Mouse (Mus musculus) left cerebral cortex, adult 8-10 months (tissue): Measurements from ENCODE around the gene Igf2. TPM values are rescaled to one million over a fixed set of nuclear protein-coding genes. Genes with fewer than 3 reads are reported as not detected.

Source experiments
- DNase-seq, 2 experiments: peaks; one replicate each; pipeline ENCODE4 v3.0.0; 2022; ENCODE audit warnings: low spot score in 2 of 2
- total RNA-seq, 4 experiments: library from RNA; stranded (reverse); gene quantifications; 2 replicates each; pipeline ENCODE4 v1.2.4; 2022

The Igf2 gene
- total RNA-seq: 10 to 100 TPM; 82.1 to 99.4 (median 88.8) TPM

- no peak for DNase-seq
Observed at GRCm38 (mm10) chr7:142666659-142667058, at the start of gene Igf2. Gene Igf2 (minus strand): TSS chr7:142666816.

- DNase-seq: no peak
Observed at GRCm38 (mm10) chr7:142714783-142715498, 48.3 kb upstream of the Igf2 start.

- DNase-seq: no peak
Observed at GRCm38 (mm10) chr7:142706873-142707272, 40.3 kb upstream of the Igf2 start.

- no peak for DNase-seq
Observed at GRCm38 (mm10) chr7:142699334-142699860, 32.8 kb upstream of the Igf2 start.

- no peak for DNase-seq
Observed at GRCm38 (mm10) chr7:142678611-142679010, 12.0 kb upstream of the Igf2 start.

DNA sequence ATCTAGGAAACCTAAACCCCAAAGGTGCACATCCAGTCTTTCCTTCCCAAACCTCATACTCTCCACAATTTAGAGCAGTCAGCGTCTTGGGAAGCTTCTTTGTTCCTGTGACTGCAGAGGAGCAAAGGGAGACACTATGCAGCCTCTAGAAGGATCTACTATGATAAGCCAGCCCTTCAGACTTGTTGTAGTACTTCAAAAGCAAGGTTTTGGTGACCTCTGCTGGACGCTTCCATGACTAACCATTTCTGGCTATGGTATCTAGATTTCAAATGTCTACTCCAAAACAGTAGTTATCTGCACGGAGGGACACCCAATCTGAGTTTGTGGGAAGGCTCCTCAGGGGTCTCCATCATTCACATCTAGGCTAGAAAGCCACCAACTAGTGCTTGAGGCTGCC lies 9.0 kb upstream of the Igf2 start:
- DNase-seq: peak in 1 of 2 experiments; percentile 29

GRCm38 (mm10) chr7:142675141-142675540 lies 8.5 kb upstream of the Igf2 start:
- no peak for DNase-seq

GRCm38 (mm10) chr7:142672120-142672519 lies 5.5 kb upstream of the Igf2 start:
- peak in 1 of 2 experiments; percentile 49 for DNase-seq

GRCm38 (mm10) chr7:142671067-142671466 lies 4.5 kb upstream of the Igf2 start:
- no peak for DNase-seq

GRCm38 (mm10) chr7:142669751-142670625 lies 3.4 kb upstream of the Igf2 start, which contains the start of gene Gm49394:
Gene Gm49394 (minus strand): TSS chr7:142669942.
- no peak for DNase-seq

- no peak for DNase-seq
Observed at GRCm38 (mm10) chr7:142668328-142668727, 1.7 kb upstream of the Igf2 start.

DNA sequence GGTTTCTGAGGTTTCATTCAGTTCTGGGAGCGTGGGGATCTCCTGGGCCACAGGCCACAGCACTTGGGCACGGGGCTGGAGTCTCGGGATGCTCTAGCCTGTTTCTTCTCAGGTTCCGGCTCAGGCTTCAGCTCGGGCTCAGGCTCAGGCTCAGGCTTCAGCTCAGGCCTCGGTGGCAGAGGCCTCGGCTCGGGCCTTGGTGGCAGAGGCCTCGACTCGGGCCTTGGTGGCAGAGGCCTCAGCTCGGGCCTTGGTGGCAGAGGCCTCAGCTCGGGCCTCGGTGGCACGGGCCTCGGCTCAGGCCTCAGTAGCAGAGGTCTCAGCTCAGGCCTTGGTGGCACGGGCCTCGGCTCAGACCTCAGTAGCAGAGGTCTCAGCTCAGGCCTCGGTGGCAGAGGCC lies 905 bp upstream of the Igf2 start:
- DNase-seq: no peak

GRCm38 (mm10) chr7:142666109-142666508 lies 507 bp downstream of the Igf2 start:
- DNase-seq: no peak

DNA sequence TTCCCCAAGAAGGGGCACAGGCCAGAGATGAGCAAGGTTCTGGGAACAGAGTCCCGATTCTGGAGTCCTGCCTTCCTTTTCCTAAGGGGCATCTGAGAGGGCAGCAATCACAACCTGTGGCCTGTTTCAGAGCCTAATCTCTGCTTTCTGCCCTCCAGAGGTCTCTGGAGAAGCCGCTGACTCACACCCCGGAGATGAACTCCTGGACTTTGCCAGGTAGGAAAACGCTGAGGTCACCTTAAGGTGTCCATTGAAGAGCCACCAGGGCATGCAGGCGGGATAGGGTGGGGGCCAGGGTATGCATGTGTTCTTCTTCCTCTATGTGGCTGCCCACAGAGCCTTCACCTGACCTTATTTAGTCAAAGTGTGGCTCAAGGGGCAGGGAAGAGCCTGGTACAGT lies 1.3 kb downstream of the Igf2 start:
- no peak for DNase-seq

DNA sequence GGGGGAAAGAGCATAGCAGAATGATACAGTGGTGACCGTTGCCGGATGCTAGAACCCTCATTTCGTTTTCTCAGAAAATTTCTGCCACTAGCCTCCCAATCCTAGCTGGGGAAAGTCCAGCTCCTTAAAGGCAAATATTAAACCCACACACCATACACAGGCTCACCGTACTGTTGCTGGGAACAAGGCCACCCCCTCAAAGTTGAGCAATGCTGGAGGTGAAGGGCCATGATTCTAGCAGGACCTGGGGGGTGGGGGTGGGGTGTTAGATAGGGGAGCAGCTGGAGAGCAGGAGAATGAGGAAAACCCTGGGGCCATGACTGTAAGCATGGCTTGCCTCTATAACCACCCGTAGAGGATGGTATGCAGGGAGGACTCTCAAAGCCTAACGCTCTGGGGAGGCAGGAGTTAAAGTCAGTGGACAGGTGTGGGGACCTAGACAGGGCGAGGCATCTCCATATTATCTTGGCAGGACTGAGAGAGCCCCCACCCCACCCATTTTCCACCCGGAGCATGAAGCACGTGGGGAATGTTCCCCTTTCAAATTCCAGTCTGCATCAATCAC lies 2.1 kb downstream of the Igf2 start:
- no peak for DNase-seq

DNA sequence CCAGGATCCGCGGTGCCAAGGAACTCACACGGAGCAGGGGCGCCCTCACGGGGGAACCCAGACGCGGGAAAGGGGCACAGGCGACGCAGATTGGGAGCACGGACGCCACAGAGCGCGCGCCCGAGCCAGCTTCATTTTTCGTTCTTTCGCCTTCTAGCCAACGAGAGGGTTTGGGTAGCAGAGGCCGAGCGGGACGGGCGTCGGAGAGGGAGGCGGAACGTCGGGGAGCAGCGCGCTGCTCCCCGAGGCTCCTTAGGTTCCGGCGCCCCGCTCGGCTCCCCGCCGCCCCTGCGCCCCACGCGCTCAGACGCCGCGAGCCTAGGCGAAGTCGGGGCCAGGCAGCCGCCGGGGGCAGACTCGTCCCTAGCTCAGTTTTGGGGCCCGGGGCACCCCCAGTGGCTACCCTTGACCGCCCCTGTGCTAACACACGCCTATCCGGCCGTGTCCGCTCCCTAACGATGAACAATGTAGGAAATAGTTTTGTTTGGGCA lies 2.6 kb downstream of the Igf2 start:
- no peak for DNase-seq

GRCm38 (mm10) chr7:142663151-142663550 lies 3.5 kb downstream of the Igf2 start:
- no peak for DNase-seq

DNA sequence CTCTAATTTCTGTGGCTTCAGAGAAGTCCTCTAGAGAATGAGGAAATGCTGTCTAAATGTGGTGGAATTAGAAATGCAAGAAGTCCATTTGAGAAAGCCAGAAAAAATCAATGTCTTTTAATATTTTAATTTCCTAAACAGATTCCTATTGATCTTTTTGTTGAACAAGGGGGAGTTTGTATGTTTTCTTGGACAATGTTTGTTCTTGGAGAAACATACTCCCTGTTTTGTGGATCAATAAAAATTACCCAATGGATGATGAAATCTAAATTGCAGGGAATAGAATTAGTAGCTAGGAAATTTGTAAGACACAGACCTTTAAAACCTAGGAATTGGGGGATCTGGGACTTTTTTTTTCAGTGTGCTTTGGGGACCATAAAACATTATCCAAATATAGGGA lies 4.8 kb downstream of the Igf2 start:
- DNase-seq: no peak

DNA sequence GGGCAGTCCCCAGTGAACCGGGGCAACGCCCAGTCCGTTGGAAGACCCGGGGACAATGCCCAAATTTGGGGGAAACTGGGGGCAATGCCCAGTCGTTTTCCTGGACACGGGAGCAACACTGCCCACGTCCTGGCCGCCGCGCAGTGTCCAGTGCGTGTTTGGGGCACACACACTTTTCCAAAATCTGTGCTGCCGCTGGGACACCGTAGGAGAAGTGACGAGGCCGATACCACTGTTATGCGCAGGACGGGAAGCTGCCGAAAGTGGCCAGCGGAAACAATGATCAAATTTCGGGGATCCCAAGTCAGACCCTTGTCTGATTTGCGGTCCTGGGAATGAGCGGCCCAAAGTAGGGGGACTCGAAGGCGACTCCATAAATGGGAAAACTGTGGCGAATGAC lies 5.6 kb downstream of the Igf2 start:
- DNase-seq: no peak

DNA sequence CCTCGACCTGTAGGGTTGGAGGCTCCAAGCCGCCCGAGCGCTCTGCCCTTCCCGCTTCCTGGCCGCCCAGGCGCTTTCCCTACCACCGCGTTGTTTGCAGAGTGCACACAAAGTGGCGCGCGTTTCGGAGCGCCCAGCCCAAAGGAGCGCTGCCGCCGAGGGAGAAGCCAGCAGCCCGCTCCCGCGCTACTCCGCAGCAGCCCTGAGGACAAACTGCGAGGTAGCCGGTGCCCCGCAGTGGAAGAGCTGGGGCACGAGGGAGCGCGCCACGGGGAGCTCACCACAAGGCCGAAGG lies 6.0 kb downstream of the Igf2 start:
- no peak for DNase-seq

DNA sequence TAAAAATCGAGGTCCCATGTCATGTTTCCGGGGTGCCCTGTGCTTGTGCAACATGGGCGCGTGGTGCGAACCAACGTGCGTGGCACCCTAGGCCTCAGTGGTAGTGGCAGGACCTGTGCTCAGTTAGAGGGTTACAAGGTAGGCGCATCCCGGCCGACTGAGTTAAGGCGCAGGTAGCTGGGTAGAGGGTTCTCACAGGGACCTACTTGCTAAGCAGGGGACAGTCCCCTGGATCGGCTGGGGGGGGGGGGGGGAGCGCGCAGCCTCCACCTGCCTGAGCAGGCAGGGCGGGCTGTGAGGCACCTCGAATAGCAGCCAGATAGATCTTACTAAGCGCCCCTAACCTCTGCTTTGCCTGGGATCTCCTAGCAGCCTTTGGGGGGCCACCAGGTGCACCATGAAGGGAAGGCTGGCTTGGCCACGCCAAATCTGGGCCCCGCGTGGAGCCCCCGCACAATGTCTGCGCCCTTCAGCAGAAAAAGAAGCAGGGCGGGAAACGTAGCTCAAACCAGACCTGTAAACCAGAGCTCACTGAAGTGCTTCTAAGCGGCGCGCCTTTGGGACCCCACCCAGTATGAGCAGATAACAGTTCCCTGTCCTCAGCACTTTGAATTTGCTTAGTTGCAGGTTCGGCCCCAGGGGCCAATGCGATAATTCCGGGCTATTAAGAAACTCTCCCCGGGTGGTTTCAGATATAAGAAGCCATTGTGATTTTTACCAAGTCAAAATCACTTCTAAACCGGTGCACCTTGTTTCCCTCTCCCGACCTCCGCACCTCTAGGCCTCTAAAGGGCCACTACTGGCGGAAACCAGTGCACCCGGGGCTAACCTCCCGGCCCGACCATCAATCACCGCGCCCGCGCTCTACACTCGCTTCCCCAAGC lies 6.6 kb downstream of the Igf2 start:
- DNase-seq: no peak
